Mouse (Mus musculus) stomach, postnatal 0 days (tissue): ENCODE measurements at regions not wholly inside any gene's neighbourhood (a gene's known extent, or its start where the extent isn't known, plus 50 kb on each side); places are given as distances from the start of the nearest gene placed in this dataset.

Experiments used
- ATAC-seq: fragments of 200-750 bp; cut with Nextera tagmentation; 2 replicates; pipeline ENCODE4 v1.8.0; 2017; ENCODE audit not compliant: low FRiP score, low TSS enrichment
- DNase-seq: peaks from one replicate; pipeline ENCODE4 v3.0.0-alpha.2; 2016; ENCODE audit warnings: low spot score
- H3K27ac ChIP-seq: fragments of 300-500 bp; sonication (generic); replicated peaks from 2 replicates; pipeline ENCODE4 v1.5.1; 2014; ENCODE audit warnings: mild to moderate bottlenecking, control low read depth
- H3K27me3 ChIP-seq: fragments of 300-500 bp; sonication (generic); 2 replicates; pipeline ENCODE4 v1.6.1; 2014; ENCODE audit warnings: low read length; ENCODE audit not compliant: control insufficient read depth, insufficient read depth
- H3K36me3 ChIP-seq: fragments of 300-500 bp; sonication (generic); 2 replicates; pipeline ENCODE4 v1.6.1; 2014; ENCODE audit warnings: low read length, mixed read lengths; ENCODE audit not compliant: control insufficient read depth, insufficient read depth
- H3K4me1 ChIP-seq: fragments of 300-500 bp; sonication (generic); replicated peaks from 2 replicates; pipeline ENCODE4 v1.6.1; 2014; ENCODE audit warnings: antibody characterized with exemption; ENCODE audit not compliant: control insufficient read depth, insufficient read depth
- H3K4me2 ChIP-seq: fragments of 300-500 bp; sonication (generic); replicated peaks from 2 replicates; pipeline ENCODE4 v1.6.1; 2014; ENCODE audit warnings: low read depth, mild to moderate bottlenecking, control low read depth, moderate library complexity
- H3K4me3 ChIP-seq: fragments of 300-500 bp; sonication (generic); 2 replicates; pipeline ENCODE4 v1.5.1; 2014; ENCODE audit warnings: low read depth, low read length, control low read depth
- H3K9ac ChIP-seq: fragments of 300-500 bp; sonication (generic); 2 replicates; pipeline ENCODE4 v1.6.1; 2014; ENCODE audit warnings: mild to moderate bottlenecking, low read length, control low read depth, mixed read lengths
- H3K9me3 ChIP-seq: fragments of 300-500 bp; sonication (generic); 2 replicates; pipeline ENCODE4 v1.6.1; 2016; ENCODE audit warnings: low read length; ENCODE audit not compliant: control insufficient read depth
- CTCF ChIP-seq: IDR thresholded peaks from 2 replicates; pipeline ENCODE4 v1.5.1; 2016; ENCODE audit warnings: antibody characterized with exemption, low read depth, mild to moderate bottlenecking, moderate library complexity
- EP300 ChIP-seq: optimal IDR thresholded peaks from 2 replicates; pipeline ENCODE3; 2016; ENCODE audit warnings: antibody characterized with exemption
- WGBS: fragments of 180-500 bp; shearing (Covaris S2); extraction: QIAGEN DNeasy Blood & Tissue Kit; methylation state at CpG from one replicate; pipeline ENCODE4 v1.1.7; 2014; 5-methylcytosine and 5-hydroxymethylcytosine counted together

DNA sequence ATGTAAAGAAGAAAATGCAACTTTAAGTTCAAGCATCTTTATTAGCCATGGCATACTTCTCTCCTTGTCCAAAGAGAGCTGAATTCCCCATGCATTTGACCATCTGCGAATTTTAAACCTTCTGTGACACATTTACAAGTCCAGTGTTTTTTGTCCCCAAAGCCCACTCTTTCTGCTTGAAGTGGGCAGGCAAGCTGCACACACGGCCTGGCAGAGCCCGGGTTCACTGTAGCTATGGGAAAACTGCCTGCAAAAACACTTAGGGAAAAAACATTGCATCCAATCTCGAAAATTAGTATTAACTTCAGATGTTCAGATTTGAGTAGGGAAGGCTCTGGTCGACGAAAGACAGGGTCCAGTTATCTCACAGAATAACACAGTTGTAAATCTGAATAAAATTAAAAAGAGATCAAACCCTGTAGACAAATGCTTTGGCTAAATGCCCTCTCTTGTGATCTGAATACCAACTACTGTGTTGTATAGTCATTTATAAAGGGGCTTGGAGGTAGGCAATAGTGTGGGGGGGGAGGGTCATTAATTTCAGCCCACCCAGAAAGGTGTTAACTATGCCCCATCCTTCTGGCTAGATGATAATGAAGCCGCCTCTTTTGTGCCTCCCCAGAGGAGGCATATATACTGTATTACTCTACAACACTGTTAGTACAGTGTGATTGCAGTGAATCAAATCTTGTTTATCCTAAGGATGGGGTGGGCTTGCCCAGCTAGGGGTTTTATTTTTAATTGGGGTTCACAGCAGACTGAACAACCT, 793.7 kb downstream of the Nr2f2 start:
- no peak overlapping the region for H3K4me2 ChIP-seq
- no peak overlapping the region for H3K4me3 ChIP-seq
- no peaks in the 10 kb centered on the region for H3K9me3 ChIP-seq
- H3K9ac ChIP-seq, result no peak overlapping the region
- H3K27me3 ChIP-seq, result no peaks in the 10 kb centered on the region
- TF ChIP-seq EP300 (no peak), CTCF (no peak)
- ATAC-seq (no peak), DNase-seq (no peak)
- no peaks in the 10 kb centered on the region for H3K36me3 ChIP-seq
- 77% methylated on average over 7 of the region's 7 CpGs for WGBS
- no peak overlapping the region for H3K27ac ChIP-seq
- no peaks in the 10 kb centered on the region for H3K4me1 ChIP-seq

DNA sequence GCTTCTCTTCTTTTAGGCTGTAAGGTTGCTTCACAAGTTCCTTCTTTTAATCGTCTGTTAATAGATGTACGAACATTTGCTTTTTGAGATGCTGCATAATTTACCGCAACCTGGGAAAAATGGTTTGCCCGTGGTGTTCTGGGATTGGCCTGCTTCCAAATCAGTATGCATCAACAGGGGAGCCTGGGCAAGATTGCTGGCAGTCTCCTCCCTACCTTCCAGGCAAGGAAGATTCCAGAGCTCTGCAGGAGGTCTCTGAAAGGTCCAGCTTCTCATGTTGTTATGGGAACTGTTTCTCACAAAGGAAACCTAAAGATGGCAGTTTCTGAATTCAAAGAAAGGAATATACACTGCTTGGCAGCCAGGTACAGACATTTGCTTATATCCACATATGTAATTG, 799.6 kb downstream of the Nr2f2 start:
- Histone ChIP-seq H3K27me3 (no peaks in the 10 kb centered on the region), H3K4me3 (no peak overlapping the region), H3K9ac (no peak overlapping the region), H3K4me2 (no peak overlapping the region), H3K27ac (no peak overlapping the region), H3K4me1 (no peaks in the 10 kb centered on the region), H3K9me3 (no peaks in the 10 kb centered on the region), H3K36me3 (no peaks in the 10 kb centered on the region)
- no peak for TF ChIP-seq CTCF
- TF ChIP-seq EP300, result no peak
- DNase-seq (no peak), ATAC-seq (no peak)
- WGBS, result 78% methylated on average over 4 of the region's 4 CpGs

DNA sequence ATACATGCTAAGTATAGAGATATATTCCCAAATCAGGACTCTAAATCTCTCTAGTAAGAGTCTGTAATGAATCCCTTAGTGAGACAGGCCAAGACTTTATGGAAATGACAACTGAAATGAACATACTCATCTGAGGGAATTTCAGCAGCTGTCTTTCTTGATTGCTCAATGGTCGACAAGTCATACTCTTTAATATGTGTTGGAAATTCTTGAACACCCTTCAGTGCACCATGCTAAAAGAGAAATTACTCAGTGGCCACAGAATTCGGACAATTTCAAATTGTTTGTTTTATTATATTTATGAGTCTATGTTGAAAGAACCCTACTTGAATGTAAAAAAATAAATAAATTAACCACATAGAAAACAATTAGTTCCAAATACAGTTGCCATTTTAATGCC, 802.1 kb downstream of the Nr2f2 start:
- no peaks in the 10 kb centered on the region for H3K36me3 ChIP-seq
- H3K9ac ChIP-seq, result no peak overlapping the region
- DNase-seq (no peak), ATAC-seq (no peak)
- H3K27me3 ChIP-seq, result no peaks in the 10 kb centered on the region
- no peak overlapping the region for H3K27ac ChIP-seq
- H3K4me3 ChIP-seq, result no peak overlapping the region
- H3K9me3 ChIP-seq, result no peaks in the 10 kb centered on the region
- H3K4me2 ChIP-seq, result no peak overlapping the region
- no peaks in the 10 kb centered on the region for H3K4me1 ChIP-seq
- WGBS, result 72% methylated on average over 2 of the region's 2 CpGs
- TF ChIP-seq EP300 (no peak), CTCF (no peak)

DNA sequence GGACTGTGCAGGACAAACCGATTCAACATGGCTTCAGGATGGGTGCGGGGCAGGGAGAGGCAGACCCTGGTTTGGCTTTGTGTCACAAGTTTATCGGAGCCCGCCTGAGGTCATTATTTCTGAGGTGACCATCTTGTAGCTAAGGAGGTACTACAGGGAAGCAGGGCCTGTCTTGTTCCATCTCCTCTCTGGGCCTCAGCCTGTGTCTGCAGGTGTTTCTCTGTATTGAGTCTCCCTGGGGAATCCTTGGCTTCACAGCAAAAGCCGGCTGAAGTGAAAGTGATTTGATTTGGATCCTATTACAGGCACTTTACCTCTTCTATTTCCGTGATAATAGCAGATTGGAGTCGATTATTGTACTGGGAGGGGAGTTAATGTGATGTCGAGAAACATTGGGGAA, 805.7 kb upstream of the Arrdc4 start:
- H3K36me3 ChIP-seq, result no peaks in the 10 kb centered on the region
- DNase-seq (no peak), ATAC-seq (no peak)
- WGBS, result 66% methylated on average over 8 of the region's 8 CpGs
- H3K4me2 ChIP-seq, result no peak overlapping the region
- H3K9me3 ChIP-seq, result no peaks in the 10 kb centered on the region
- H3K4me3 ChIP-seq, result no peak overlapping the region
- H3K27me3 ChIP-seq, result no peaks in the 10 kb centered on the region
- no peak for TF ChIP-seq EP300
- TF ChIP-seq CTCF, result no peak
- H3K27ac ChIP-seq, result no peak overlapping the region
- H3K4me1 ChIP-seq, result no peaks in the 10 kb centered on the region
- no peak overlapping the region for H3K9ac ChIP-seq

DNA sequence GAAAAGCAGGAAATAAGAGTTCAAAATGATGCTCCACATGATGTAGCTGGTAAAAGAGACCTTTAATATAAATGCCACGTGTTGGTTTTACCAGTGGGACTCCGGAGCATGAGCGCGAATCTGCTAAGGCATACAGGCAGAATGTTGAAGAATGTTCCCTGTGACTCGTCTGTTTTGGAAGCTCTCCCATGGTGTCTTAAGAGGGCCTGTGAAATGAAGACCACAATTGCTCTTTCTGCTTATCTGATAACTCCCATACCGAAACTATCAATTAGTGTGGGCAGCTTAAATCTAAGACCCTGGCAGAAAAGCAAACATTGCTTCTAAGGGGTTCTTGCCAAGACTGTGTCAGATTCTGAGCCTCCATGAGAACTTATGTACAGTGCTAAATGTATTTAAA, 804.9 kb upstream of the Arrdc4 start:
- no peak for TF ChIP-seq CTCF
- no peak for TF ChIP-seq EP300
- no peaks in the 10 kb centered on the region for H3K27me3 ChIP-seq
- H3K36me3 ChIP-seq, result no peaks in the 10 kb centered on the region
- H3K9ac ChIP-seq, result no peak overlapping the region
- no peak for ATAC-seq
- H3K4me1 ChIP-seq, result no peaks in the 10 kb centered on the region
- no peak overlapping the region for H3K27ac ChIP-seq
- no peak overlapping the region for H3K4me3 ChIP-seq
- DNase-seq, result no peak
- no peaks in the 10 kb centered on the region for H3K9me3 ChIP-seq
- no peak overlapping the region for H3K4me2 ChIP-seq
- WGBS, result 45% methylated on average over 6 of the region's 6 CpGs

DNA sequence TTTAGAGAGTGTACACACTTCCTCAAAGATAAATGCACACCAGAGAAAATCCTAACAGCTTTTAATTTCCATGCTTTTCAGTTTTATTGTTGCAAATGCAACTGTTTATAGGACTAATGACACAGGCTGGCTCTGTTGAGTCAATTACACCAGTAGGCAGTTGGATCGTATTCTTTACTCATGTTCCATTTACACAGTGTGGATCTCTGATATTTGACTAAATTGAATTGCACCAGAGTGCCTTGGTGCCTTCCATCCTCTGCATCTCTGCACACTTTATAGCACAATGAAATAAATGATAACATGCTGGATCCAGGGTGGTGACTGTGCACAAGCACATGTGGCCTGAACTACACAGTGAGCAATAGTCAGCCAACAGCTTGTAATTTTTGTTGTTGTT, 787.0 kb upstream of the Arrdc4 start:
- H3K27me3 ChIP-seq, result no peaks in the 10 kb centered on the region
- H3K4me1 ChIP-seq, result no peaks in the 10 kb centered on the region
- H3K4me3 ChIP-seq, result no peak overlapping the region
- no peak overlapping the region for H3K9ac ChIP-seq
- H3K9me3 ChIP-seq, result no peaks in the 10 kb centered on the region
- H3K36me3 ChIP-seq, result no peaks in the 10 kb centered on the region
- TF ChIP-seq EP300, result no peak
- no peak for TF ChIP-seq CTCF
- H3K27ac ChIP-seq, result no peak overlapping the region
- 72% methylated on average over 1 of the region's 1 CpGs for WGBS
- no peak overlapping the region for H3K4me2 ChIP-seq
- DNase-seq, result no peak
- no peak for ATAC-seq
